Mouse (Mus musculus): Measurements from ENCODE around the gene Rsrc2.

- no peak for TF ChIP-seq GATA1 (IDR thresholded peaks at IDR 0.05; ENCODE audit: borderline replicate concordance, low read length)
- no peak for TF ChIP-seq FLI1 (IDR thresholded peaks at IDR 0.05; ENCODE audit: low read length)
These were observed 70.1 kb downstream of the Rsrc2 start for GRCm38 (mm10) chr5:123679106-123679505.
